ENCODE assay signal across 11 mouse cellular contexts in genomic region chr11:117360561-117360960, GRCm38 (mm10).
"Had no signal": no experiment of that assay in that cellular context is flagged by ENCODE, and none has a peak within 500 bp of the region (broad histone marks: within the 10 kb centered on the region; RNA-seq: fewer than 3 reads in every experiment).

No protein-coding gene starts in this region.

- H3K27me3 ChIP-seq: kidney, embryonic 15.5 days; liver, embryonic 12.5 days; lung, embryonic 15.5 days; neural tube, embryonic 15.5 days had no signal

- H3K4me3 ChIP-seq: kidney, embryonic 15.5 days; left cerebral cortex, adult 2 months; limb, embryonic 10.5 days; liver, embryonic 12.5 days; lung, embryonic 15.5 days; megakaryocyte, embryonic 14.5 days; neural tube, embryonic 15.5 days had no signal

- H3K4me2 ChIP-seq: kidney, embryonic 15.5 days; liver, embryonic 12.5 days; lung, embryonic 15.5 days; midbrain, embryonic 11.5 days; neural tube, embryonic 15.5 days had no signal

- H3K9me3 ChIP-seq: kidney, embryonic 15.5 days; limb, embryonic 10.5 days; liver, embryonic 12.5 days; lung, embryonic 15.5 days; neural tube, embryonic 15.5 days had no signal

- ATAC-seq: intestine, embryonic 16.5 days; liver, embryonic 12.5 days; liver, postnatal 0 days had no signal

- H3K27ac ChIP-seq: kidney, embryonic 15.5 days; left cerebral cortex, adult 2 months; limb, embryonic 10.5 days; liver, embryonic 12.5 days; macrophage; neural tube, embryonic 15.5 days had no signal

- H3K4me1 ChIP-seq: neural tube, embryonic 15.5 days had no signal

- H3K9ac ChIP-seq: kidney, embryonic 15.5 days; liver, embryonic 12.5 days; liver, postnatal 0 days; lung, embryonic 15.5 days; neural tube, embryonic 15.5 days had no signal
